Mouse (Mus musculus): ENCODE measurements around the gene Rictor. TPM values are rescaled to one million over a fixed set of nuclear protein-coding genes. Genes with fewer than 3 reads are reported as not detected.
A peak's percentile ranks its signal among the peaks of the same experiment; 100 is the strongest.

The Rictor gene
- polyA plus RNA-seq (2015; fragmentation: Nextera tagmentation; extraction: Ambion mirVana) = 17.6 and 21.4 TPM in 2 replicates

DNA sequence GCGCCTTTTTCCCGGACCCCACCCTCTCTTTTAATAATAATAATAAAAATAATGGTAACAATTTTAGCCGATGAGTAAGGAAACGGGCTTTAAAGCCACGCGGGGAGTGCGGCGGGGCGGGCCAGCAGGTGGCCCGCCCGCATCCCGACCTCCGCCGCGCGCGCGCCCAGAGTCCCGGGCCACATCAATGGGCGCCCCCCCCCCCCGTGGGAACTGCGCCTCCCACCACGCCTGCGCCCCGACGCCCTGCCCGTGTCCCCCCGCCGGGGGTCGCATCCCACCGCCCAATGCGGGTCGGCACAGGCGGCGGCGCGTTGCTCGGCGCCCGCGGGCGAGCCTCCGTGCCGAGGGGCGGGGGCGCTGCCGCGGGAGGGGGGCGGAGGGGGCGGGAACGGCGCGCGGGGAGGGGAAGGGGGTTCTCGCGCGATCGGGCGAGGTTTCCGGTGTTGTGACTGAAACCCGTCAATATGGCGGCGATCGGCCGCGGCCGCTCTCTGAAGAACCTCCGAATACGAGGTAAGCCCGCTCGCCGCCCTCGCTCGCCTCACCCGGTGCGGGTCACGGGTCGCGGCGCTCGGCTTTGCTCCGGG lies at the start of gene Rictor:
Gene Rictor (plus strand): TSS at position 444 of the 590 bp plus-strand sequence.
- H3K4me2 ChIP-seq = peak within 1 kb of the TSS; percentile 84
- peak within 1 kb of the TSS; percentile 96 for H3K9ac ChIP-seq
- peak within 1 kb of the TSS; percentile 95 for H3K27ac ChIP-seq
- H3K4me3 ChIP-seq (replicated peaks) = peak within 1 kb of the TSS; percentile 95
- no peaks in the 10 kb centered on the region for H3K9me3 ChIP-seq (replicated peaks)
- H3K4me1 ChIP-seq (replicated peaks) = peaks cover 62% of the 10 kb centered on the region
- 0% methylated on average over 49 of the region's 82 CpGs for WGBS (ENCODE audit: insufficient replicate concordance)
- H3K36me3 ChIP-seq = no peaks in the 10 kb centered on the region
- no peaks in the 10 kb centered on the region for H3K27me3 ChIP-seq
- peak; percentile 68 for ATAC-seq (ENCODE audit: low read depth)
- DNase-seq = peak; percentile 70

DNA sequence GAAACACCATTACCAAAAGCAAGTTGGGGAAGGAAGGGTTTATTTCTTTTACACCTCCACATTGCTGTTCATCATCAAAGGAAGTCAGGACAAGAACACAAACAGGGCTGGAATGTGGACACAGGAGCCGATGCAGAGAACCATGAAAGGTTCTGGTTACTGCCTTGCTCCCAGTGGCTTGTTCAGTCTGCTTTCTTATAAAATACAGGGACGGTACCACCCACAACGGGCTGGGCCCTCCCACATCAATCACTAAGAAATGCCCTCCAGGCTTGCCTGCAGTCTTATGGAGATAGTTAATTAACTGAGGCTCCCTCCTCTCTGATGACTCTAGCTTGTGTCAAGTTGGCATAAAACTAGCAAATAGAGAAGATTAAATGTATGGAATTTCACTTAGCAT lies 46.2 kb upstream of the Rictor start:
- Histone ChIP-seq H3K9ac (no peak overlapping the region), H3K27ac (no peak overlapping the region), H3K4me3 (replicated peaks) (no peak overlapping the region), H3K4me1 (replicated peaks) (peaks cover 26% of the 10 kb centered on the region), H3K9me3 (replicated peaks) (no peaks in the 10 kb centered on the region), H3K4me2 (no peak overlapping the region), H3K36me3 (no peaks in the 10 kb centered on the region), H3K27me3 (no peaks in the 10 kb centered on the region)
- WGBS (ENCODE audit: insufficient replicate concordance) = 70% methylated on average over 3 of the region's 3 CpGs
- DNase-seq (no peak), ATAC-seq (ENCODE audit: low read depth) (no peak)

DNA sequence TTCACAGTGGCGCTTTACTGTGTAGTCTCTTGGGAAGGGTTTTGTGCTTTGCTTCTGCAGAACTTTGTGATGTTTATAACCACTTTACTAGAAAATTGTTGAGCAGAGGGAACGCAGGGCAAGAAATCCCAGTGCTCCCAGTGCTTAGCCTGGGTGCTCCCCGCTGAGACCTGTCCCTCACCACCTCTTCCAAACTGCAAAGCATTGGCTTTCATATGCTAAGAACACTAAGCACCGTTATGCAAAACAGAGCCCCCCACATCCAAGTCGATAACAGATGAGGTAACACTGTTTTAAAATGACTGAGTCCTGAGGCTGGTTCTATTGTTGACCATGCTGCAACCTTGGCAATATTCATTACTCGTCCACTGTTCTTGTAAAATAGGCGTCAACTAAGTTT lies 44.2 kb upstream of the Rictor start:
- DNase-seq = no peak
- H3K4me3 ChIP-seq (replicated peaks) = no peak overlapping the region
- H3K36me3 ChIP-seq = no peaks in the 10 kb centered on the region
- no peaks in the 10 kb centered on the region for H3K9me3 ChIP-seq (replicated peaks)
- 67% methylated on average over 7 of the region's 7 CpGs for WGBS (ENCODE audit: insufficient replicate concordance)
- H3K4me2 ChIP-seq = no peak overlapping the region
- no peaks in the 10 kb centered on the region for H3K27me3 ChIP-seq
- peaks cover 14% of the 10 kb centered on the region for H3K4me1 ChIP-seq (replicated peaks)
- H3K27ac ChIP-seq = no peak overlapping the region
- no peak for ATAC-seq (ENCODE audit: low read depth)
- no peak overlapping the region for H3K9ac ChIP-seq

DNA sequence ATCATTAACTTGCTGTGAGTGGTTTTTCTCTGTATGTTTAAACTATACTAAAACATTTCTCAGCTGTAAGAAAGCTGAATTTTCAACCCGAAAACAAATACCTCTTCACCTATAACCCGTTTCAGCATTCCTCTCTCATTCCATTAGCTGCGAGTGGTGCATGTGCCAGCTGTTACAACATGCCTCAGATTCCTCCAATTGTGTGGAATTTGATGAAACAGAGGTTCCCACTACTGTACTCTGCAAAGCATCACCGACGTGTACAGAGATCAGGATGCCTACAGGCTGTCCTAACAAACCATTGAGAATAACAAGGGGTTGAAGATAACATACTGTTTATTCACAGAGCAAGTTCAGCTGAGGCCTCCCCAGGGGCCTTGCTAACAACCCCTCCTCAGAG lies 42.1 kb upstream of the Rictor start:
- ATAC-seq (ENCODE audit: low read depth) (no peak), DNase-seq (no peak)
- H3K9me3 ChIP-seq (replicated peaks) = no peaks in the 10 kb centered on the region
- H3K36me3 ChIP-seq = no peaks in the 10 kb centered on the region
- H3K4me2 ChIP-seq = no peak overlapping the region
- no peaks in the 10 kb centered on the region for H3K27me3 ChIP-seq
- no peak overlapping the region for H3K4me3 ChIP-seq (replicated peaks)
- H3K27ac ChIP-seq = no peak overlapping the region
- whole genome bisulfite sequencing (ENCODE audit: insufficient replicate concordance) = 54% methylated on average over 5 of the region's 5 CpGs
- peaks cover 13% of the 10 kb centered on the region for H3K4me1 ChIP-seq (replicated peaks)
- no peak overlapping the region for H3K9ac ChIP-seq

DNA sequence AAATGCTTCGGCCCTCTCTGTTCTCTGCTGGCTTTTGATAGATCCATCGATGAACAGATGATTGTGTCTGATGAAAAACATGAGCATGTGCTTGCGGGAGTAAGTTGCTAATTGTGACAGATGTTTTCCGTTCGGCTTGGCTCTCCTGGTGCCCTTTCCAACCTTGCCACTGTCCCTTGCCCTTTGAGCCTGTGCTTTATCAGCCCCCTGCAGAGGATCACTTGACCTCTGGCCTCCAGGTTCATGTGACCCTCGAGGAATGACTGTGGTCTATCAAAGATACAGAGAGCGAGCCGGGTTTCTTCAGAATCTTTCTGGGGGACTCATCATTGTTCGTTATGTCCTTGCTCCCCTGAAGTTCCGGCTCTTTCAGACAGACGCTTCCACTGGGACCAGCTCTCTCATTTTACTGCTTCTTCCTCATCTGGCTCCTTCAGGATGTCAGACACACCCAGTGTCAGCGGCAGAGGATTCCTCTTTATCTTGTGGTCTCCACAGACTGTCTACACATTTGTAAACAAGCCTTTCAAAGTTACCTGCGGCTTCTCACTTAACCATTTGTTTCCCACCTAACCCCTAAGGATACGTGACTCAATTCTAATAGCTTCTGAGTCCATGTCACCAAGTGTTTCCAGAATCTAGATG lies 39.3 kb upstream of the Rictor start:
- Histone ChIP-seq H3K27ac (no peak overlapping the region), H3K36me3 (no peaks in the 10 kb centered on the region), H3K9me3 (replicated peaks) (no peaks in the 10 kb centered on the region), H3K4me3 (replicated peaks) (no peak overlapping the region), H3K27me3 (no peaks in the 10 kb centered on the region), H3K4me2 (no peak overlapping the region), H3K9ac (no peak overlapping the region), H3K4me1 (replicated peaks) (peaks cover 13% of the 10 kb centered on the region)
- DNase-seq (no peak), ATAC-seq (ENCODE audit: low read depth) (peak; percentile 70)
- WGBS (ENCODE audit: insufficient replicate concordance) = 27% methylated on average over 14 of the region's 14 CpGs

DNA sequence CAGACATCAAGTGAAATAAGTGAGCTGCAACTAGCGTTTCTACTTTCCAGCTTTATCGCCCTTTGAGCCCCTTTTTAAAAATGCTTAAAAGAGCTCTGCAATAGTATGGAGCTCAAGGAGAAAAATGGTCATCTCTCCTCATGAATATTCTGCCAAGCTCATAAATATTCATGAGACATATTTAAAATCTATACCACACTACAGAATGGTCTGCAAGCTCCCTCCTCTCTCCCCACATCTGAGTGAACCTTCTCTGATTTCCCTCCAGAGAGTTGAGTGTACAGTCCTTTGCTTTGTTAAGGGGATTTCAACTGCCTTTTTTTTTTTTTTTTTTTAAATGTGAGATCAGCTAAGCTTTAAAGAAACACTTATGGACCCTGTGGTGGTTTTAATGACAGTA lies 29.7 kb upstream of the Rictor start:
- no peak overlapping the region for H3K9ac ChIP-seq
- no peaks in the 10 kb centered on the region for H3K27me3 ChIP-seq
- no peak overlapping the region for H3K4me2 ChIP-seq
- H3K27ac ChIP-seq = no peak overlapping the region
- no peaks in the 10 kb centered on the region for H3K9me3 ChIP-seq (replicated peaks)
- WGBS (ENCODE audit: insufficient replicate concordance) = 81% methylated on average over 2 of the region's 2 CpGs
- DNase-seq = no peak
- H3K36me3 ChIP-seq = no peaks in the 10 kb centered on the region
- no peak for ATAC-seq (ENCODE audit: low read depth)
- H3K4me3 ChIP-seq (replicated peaks) = no peak overlapping the region
- H3K4me1 ChIP-seq (replicated peaks) = no peaks in the 10 kb centered on the region

DNA sequence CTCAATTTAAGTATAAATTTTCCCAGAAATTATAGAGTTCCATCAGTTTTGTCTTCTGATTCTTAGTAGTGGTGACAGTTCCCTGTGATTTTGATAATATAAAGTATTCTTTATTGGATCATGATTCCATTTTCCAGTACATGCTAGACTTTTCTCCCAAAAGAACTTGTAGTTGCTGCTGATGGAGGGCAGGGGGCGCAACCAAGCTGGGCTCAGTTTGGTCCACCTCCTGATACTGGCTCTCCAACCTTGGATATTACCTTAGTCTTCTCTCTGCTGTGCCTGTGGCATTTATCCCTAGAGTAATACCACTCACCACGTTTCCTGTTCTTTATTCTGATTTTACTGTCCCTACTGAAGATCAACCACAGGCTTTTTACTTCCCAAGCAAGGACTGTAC lies 6.0 kb upstream of the Rictor start:
- no peaks in the 10 kb centered on the region for H3K27me3 ChIP-seq
- no peak for DNase-seq
- no peak overlapping the region for H3K27ac ChIP-seq
- no peak overlapping the region for H3K4me2 ChIP-seq
- peaks cover 23% of the 10 kb centered on the region for H3K4me1 ChIP-seq (replicated peaks)
- H3K4me3 ChIP-seq (replicated peaks) = no peak overlapping the region
- H3K9ac ChIP-seq = no peak overlapping the region
- ATAC-seq (ENCODE audit: low read depth) = no peak
- 43% methylated on average over 2 of the region's 2 CpGs for WGBS (ENCODE audit: insufficient replicate concordance)
- H3K9me3 ChIP-seq (replicated peaks) = no peaks in the 10 kb centered on the region
- no peaks in the 10 kb centered on the region for H3K36me3 ChIP-seq

DNA sequence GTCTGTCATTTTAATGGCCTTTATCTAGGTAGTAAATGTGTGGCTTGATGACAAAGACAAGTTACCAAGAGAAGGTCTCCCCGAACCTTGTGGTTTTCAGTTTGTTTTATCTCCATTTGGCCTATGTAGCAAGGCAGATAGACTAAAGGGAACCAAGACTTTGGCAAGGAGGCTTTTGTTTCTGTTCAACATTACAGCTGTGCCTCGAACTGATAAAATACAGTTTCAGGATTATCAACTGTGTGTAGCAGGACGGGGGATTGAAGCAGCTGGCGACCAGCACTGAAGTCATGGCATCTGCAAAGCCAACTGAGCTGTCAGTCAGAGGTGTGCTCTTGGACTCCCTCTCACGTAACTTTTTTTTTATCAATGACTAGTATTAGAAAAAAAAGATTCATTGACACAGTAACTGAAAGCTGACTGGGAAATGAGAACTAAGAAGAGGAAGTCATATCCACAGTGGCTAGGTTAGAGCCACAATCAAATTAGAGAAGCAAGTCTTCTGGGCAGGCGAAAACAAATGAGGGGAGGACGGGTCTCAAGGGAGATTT lies 2.8 kb upstream of the Rictor start:
- ATAC-seq (ENCODE audit: low read depth) (peak; percentile 72), DNase-seq (peak; percentile 64)
- no peaks in the 10 kb centered on the region for H3K9me3 ChIP-seq (replicated peaks)
- H3K4me1 ChIP-seq (replicated peaks) = peaks cover 36% of the 10 kb centered on the region
- peak overlapping the region; percentile 37 for H3K27ac ChIP-seq
- H3K4me2 ChIP-seq = peak overlapping the region; percentile 51
- H3K27me3 ChIP-seq = no peaks in the 10 kb centered on the region
- no peaks in the 10 kb centered on the region for H3K36me3 ChIP-seq
- H3K4me3 ChIP-seq (replicated peaks) = peak overlapping the region; percentile 22
- H3K9ac ChIP-seq = peak overlapping the region; percentile 36; the same call in 1 of the 2 replicates
- 7% methylated on average over 7 of the region's 7 CpGs for WGBS (ENCODE audit: insufficient replicate concordance)

DNA sequence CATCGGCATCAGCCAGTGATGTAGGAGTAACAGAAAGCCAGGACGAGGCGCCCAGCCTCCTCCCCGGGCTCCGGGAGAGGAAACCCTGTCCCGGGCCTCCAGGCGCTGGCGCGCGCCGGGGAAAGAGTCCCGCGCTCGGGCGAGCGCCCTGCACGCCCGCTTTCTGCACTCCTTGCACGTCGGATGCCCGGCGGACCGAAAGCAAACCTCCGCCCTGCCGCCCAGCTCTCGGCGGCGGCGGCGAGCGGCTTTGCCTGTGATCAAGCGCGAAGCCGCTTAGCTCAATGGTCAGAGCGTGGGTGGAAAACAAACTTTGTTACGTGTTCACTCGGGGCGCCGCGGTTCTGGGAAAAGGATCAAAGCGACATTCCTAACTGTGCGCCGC lies 636 bp upstream of the Rictor start:
- peak overlapping the region; percentile 84 for H3K4me2 ChIP-seq
- H3K36me3 ChIP-seq = no peaks in the 10 kb centered on the region
- peak overlapping the region; percentile 95 for H3K4me3 ChIP-seq (replicated peaks)
- H3K27ac ChIP-seq = peak overlapping the region; percentile 95
- peak overlapping the region; percentile 96 for H3K9ac ChIP-seq
- no peaks in the 10 kb centered on the region for H3K9me3 ChIP-seq (replicated peaks)
- peak; percentile 67 for DNase-seq
- WGBS (ENCODE audit: insufficient replicate concordance) = under 1% methylated on average over 43 of the region's 43 CpGs
- no peaks in the 10 kb centered on the region for H3K27me3 ChIP-seq
- H3K4me1 ChIP-seq (replicated peaks) = peaks cover 57% of the 10 kb centered on the region
- ATAC-seq (ENCODE audit: low read depth) = peak; percentile 57

DNA sequence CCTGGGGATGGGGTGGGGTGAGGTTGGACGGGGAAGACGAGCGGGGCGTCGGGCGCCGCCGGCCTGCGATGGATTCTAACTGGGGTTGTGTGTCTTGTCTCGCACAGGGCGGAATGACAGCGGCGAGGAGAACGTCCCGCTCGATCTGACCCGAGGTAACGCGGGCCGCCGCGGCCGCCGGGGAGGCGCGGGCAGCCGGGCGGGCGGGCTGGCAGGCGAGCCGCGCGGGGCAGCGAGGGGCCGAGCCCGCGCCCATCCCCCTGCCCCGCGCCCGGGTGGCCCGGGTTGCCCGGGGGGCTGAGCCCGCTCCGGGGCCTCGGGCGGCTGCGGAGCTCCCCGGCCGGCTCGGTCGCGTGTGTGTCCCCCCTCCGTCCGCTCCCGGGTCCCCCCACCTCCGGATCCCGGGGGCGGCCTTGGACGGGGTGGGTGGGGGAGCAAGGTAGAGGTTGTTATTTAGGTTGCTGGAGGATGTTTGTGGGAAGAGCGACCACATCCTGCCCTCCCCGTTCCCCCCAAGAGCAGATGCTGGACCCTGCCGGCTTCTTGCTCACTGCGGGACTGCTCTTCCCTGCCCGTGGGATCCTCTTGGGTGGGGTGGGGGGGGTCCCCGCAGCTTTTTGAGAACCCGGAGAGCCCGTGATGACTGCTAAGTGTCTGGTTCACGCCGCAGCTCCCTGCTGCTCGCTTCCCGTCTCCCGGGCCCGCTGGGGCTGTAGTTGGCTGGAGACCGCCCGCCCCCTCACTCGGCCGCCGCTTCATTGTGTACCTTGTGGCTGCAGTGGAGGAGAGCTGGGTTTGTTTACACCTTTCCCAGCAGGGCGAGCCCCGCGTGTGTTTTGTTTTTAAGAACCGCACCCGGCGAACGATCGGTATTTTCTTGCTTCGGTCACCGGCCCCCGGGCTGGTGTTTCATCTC lies 605 bp downstream of the Rictor start:
- Histone ChIP-seq H3K27me3 (no peaks in the 10 kb centered on the region), H3K4me3 (replicated peaks) (peak overlapping the region; percentile 95), H3K4me1 (replicated peaks) (peaks cover 66% of the 10 kb centered on the region), H3K36me3 (no peaks in the 10 kb centered on the region), H3K9ac (peak overlapping the region; percentile 96), H3K9me3 (replicated peaks) (no peaks in the 10 kb centered on the region), H3K27ac (peak overlapping the region; percentile 95), H3K4me2 (peak overlapping the region; percentile 84)
- under 1% methylated on average over 84 of the region's 89 CpGs for WGBS (ENCODE audit: insufficient replicate concordance)
- DNase-seq = peak; percentile 50
- ATAC-seq (ENCODE audit: low read depth) = peak; percentile 46

DNA sequence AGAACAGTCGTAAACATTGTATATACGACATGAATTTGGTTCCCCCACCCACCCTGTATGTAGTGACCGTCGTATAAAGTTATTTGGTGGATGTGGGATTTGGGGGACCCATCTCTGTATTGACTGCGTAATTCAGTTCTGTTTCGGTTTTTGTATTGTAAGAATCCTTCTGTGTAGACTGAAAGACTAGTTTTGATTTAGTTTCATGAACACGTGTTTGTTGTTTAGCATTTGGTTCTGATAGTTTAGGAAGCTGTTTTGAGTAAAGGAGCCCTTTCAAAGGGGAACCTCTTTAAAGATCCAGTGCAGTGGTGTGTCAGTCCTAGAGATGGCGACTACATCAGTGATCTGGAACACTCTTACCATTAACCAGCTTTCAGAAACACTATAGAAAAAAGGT lies 1.4 kb downstream of the Rictor start:
- Histone ChIP-seq H3K9me3 (replicated peaks) (no peaks in the 10 kb centered on the region), H3K27me3 (no peaks in the 10 kb centered on the region), H3K4me2 (peak overlapping the region; percentile 84), H3K4me1 (replicated peaks) (peaks cover 70% of the 10 kb centered on the region), H3K36me3 (no peaks in the 10 kb centered on the region), H3K4me3 (replicated peaks) (peak overlapping the region; percentile 95), H3K9ac (peak overlapping the region; percentile 96), H3K27ac (peak overlapping the region; percentile 95; the same call in 1 of the 2 replicates)
- 22% methylated on average over 8 of the region's 8 CpGs for WGBS (ENCODE audit: insufficient replicate concordance)
- no peak for ATAC-seq (ENCODE audit: low read depth)
- no peak for DNase-seq

All from liver, embryonic 13.5 days (tissue).